Mouse (Mus musculus): Measurements from ENCODE around the gene Fgd3. TPM values are rescaled to one million over a fixed set of nuclear protein-coding genes. Genes with fewer than 3 reads are reported as not detected.
A peak's percentile ranks its signal among the peaks of the same experiment; 100 is the strongest.

The Fgd3 gene
- polyA plus RNA-seq, 1 experiment from 2014 or later = 14.8 TPM

DNA sequence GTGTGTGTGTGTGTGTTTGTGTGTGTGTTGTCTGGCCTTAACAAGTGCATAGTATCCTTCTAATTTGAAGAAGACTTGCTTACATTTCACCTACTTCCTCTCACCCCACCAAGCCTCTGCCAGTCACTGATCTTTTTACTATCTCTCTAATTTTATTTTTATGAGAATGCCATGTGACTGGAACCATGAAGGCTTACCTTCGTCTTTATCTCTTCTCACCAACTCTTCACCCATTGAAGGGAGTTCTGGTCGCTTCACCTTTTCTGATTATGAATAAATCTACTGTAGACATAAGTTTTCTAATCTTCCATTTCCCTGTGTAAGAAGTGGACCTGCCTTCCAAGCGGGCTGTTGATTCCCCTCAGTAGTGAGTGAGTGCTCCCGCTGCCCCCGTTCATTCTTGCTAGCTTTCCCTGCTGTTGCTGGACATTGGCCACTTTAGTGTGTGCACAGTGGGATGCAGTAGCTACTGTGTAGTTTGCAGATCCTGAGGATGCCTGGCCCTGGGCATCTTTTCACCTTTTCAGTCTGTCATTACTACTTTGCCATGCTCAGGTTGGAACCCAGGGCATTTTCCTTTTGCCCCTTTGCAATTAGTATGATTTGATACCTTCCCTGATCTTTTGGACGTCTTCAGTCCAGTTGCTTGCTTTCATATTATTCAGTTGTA is 29.9 kb upstream of the Fgd3 start:
- no peak overlapping the region for H3K27ac ChIP-seq
- 95% methylated on average over 6 of the region's 6 CpGs for WGBS (ENCODE audit: missing documents)
- no peaks in the 10 kb centered on the region for H3K36me3 ChIP-seq (ENCODE audit: inconsistent target)
- peaks cover 100% of the 10 kb centered on the region for H3K79me2 ChIP-seq (ENCODE audit: inconsistent target)
- no peak overlapping the region for H3K4me3 ChIP-seq (ENCODE audit: inconsistent target)

DNA sequence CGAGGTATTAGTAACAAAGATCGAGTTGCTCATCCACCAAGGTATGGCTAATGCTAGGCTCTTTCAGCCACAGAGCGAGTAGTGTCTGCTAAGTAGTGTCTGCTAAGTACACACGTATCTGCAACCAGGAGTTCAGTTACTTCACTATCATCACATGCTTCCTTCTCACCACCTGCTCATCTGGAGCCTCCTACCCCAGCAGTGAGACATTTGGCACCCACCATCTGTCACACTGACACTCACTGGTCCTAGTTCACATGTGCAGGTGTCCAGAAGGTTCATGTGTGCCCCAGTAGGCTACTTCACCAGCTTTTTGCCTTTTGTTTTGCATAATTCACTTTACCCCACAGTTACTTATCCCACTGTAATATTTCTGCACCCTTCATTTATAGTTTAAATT is 29.2 kb upstream of the Fgd3 start:
- Histone ChIP-seq H3K79me2 (ENCODE audit: inconsistent target) (peaks cover 100% of the 10 kb centered on the region), H3K36me3 (ENCODE audit: inconsistent target) (no peaks in the 10 kb centered on the region), H3K4me3 (ENCODE audit: inconsistent target) (no peak overlapping the region), H3K27ac (no peak overlapping the region)
- WGBS (ENCODE audit: missing documents) = 97% methylated on average over 4 of the region's 4 CpGs

DNA sequence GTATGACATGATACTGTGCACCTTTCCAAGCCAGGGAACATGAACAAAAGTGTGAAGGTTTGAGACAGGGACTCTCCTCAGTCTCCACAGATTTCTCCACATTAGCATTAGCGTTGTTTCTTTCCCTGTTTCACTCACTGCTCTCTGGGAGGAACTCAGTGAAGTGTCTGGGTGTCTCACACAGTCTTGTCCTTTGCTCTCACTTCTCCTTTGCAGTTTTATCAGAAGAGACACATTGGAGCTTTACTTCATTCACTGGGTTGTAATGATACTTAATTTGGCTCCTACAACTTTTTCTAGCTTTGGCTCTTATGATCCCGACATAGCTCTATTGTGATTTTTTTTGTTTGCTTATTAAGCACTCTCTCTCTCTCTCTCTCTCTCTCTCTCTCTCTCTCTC is 28.4 kb upstream of the Fgd3 start:
- H3K4me3 ChIP-seq (ENCODE audit: inconsistent target) = no peak overlapping the region
- 8% methylated on average over 2 of the region's 2 CpGs for WGBS (ENCODE audit: missing documents)

DNA sequence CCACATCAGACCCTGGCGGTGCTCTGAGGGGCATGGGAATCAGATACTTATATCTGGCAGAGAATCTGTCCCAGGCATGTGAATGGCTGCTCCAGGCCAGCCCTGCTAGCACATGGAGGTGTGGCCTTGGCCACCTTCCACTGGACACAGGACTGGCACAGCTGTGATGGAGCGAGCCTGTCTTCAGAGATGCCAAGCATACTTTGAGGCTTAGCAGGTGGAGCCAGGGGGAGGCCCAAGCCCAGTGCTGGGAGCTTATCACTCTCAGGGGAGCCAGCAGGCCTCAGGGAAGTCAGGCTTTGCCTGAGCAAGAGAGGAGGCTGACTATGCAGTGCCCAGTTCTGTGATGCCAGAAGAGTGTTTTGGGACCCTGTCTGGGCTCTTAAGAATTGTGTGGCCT is 25.4 kb upstream of the Fgd3 start:
- WGBS (ENCODE audit: missing documents) = 93% methylated on average over 2 of the region's 2 CpGs
- Histone ChIP-seq H3K27ac (no peak overlapping the region), H3K79me2 (ENCODE audit: inconsistent target) (peaks cover 90% of the 10 kb centered on the region), H3K36me3 (ENCODE audit: inconsistent target) (no peaks in the 10 kb centered on the region), H3K4me3 (ENCODE audit: inconsistent target) (no peak overlapping the region)

More for the DNA sequence above, 28.4 kb upstream of the Fgd3 start:
- Histone ChIP-seq H3K27ac (no peak overlapping the region), H3K79me2 (ENCODE audit: inconsistent target) (peaks cover 100% of the 10 kb centered on the region), H3K36me3 (ENCODE audit: inconsistent target) (no peaks in the 10 kb centered on the region)

DNA sequence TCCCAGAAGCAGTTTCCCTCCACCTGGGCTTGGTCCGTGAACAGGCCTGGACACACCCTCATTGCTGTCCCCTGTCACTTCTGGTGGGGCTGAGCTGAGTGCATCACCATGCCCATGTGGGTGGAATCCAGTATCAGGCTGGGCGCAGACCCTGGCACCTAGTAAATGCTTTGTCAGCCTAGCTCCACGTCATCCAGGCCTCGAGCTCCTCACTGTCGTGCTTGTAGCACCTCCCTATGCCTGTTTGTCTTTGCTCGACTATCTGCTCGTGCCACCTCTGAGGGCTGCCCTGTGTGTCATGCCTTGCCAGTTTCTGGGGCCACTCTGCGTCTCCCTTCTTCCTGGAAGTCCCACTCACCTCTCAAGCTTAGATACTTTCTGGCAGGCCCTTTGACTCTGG is 24.5 kb upstream of the Fgd3 start:
- no peak overlapping the region for H3K27ac ChIP-seq
- no peaks in the 10 kb centered on the region for H3K36me3 ChIP-seq (ENCODE audit: inconsistent target)
- H3K4me3 ChIP-seq (ENCODE audit: inconsistent target) = no peak overlapping the region
- WGBS (ENCODE audit: missing documents) = 92% methylated on average over 8 of the region's 8 CpGs
- H3K79me2 ChIP-seq (ENCODE audit: inconsistent target) = peaks cover 81% of the 10 kb centered on the region

DNA sequence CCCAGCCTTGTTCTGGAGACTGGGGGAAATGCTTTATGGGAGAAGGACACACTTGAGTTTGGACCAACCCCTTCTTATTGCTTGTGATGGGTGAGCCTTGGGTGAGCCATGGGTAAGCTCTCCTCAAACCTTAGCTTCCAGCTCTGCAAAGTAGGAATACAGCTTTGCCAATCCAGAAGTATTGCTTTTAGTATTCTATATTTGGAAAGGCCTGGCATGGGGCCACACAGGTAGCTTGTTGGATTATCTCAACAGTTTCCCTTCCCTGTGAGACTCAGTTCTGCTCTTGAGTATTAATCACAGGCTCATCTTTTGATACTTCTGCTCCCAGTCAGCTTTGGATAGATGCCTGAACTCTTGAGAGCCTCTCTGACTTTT is 22.6 kb upstream of the Fgd3 start:
- H3K79me2 ChIP-seq (ENCODE audit: inconsistent target) = peaks cover 62% of the 10 kb centered on the region
- H3K4me3 ChIP-seq (ENCODE audit: inconsistent target) = peak overlapping the region; percentile 81
- no peak overlapping the region for H3K27ac ChIP-seq
- no peaks in the 10 kb centered on the region for H3K36me3 ChIP-seq (ENCODE audit: inconsistent target)

DNA sequence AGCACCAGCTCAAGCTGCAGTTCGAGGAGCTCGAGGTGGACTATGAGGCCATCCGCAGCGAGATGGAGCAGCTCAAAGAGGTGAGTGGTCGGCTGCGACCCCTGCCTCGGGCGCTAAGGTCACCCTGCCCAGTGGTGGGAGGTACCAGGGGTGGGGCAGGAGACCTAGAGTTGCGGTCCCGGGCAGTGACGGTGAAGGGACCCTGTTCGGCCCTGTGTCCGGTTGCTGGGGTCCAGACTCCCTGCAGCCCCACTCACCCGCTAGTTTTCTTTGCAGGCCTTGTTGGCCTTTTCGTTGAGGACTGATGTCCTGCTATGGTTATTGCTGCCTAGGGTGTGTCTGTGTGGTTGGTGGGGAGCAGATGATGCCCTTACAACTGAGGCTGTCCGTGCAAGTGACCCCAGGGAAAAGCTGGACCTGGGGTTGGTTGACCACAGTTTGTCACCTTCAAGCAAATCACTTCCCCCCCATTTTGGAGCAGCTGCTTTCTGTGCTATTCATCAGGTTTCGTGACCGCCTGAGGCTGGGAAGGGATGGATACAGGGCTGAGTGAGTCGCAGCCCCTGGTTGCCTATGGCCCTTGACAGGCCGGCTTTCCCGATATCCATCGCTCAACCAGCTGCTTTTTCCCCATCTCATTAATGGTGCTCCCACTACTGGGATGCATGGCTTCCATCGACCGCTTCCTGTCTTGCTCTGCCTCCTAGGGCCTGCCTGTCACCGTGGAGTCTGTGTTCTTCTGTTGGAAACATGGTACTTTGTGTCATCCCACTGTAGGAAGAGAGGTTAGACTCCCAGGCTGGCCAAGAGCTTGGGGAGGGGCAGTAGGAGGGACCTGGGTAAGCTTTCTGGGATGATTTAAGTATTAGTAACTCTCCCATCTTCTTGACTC is 22.0 kb upstream of the Fgd3 start:
- WGBS (ENCODE audit: missing documents) = 14% methylated on average over 25 of the region's 25 CpGs
- H3K79me2 ChIP-seq (ENCODE audit: inconsistent target) = peaks cover 56% of the 10 kb centered on the region
- H3K36me3 ChIP-seq (ENCODE audit: inconsistent target) = no peaks in the 10 kb centered on the region
- H3K27ac ChIP-seq = peak overlapping the region; percentile 52
- H3K4me3 ChIP-seq (ENCODE audit: inconsistent target) = peak overlapping the region; percentile 81

DNA sequence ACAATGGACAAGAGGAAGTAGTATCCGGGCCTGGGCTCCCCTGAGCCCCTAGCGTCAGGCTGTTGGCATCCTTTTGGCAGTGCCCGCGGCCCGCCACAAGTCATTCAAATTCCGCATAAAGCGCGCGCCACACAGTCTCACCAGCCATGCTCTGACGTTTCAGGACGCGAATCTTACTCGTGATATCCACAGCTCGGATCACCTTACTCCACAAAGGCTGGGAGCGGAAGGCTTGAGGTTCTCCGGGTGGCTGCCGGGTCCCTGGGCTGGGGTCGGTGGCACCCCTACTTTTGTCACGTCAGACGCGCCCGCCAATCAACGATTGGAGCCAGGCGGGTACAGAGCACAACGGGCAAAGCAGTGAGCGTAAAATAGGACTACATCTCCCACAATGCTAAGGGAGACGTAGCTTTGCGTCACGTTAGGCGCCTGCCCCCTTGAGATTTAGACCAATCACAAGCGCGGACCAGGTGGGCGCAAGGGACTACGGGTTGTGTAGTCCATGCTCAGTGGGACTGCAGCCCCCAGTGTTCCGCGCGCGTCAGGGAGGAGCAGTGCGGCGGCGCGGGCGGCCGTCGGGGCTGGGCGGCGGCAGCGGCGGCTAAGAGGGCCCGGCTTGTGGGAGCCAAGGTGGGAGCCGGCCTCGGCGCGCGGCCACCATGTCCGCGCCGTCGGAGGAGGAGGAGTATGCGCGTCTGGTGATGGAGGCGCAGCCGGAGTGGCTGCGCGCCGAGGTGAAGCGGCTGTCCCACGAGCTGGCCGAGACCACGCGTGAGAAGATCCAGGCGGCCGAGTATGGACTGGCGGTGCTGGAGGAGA is 21.1 kb upstream of the Fgd3 start, which contains the start of gene Bicd2:
Bicd2 (plus strand) TSS at position 574 of the 819 bp plus-strand sequence.
- peak within 1 kb of the TSS; percentile 81 for H3K4me3 ChIP-seq (ENCODE audit: inconsistent target)
- under 1% methylated on average over 71 of the region's 74 CpGs for WGBS (ENCODE audit: missing documents)
- peaks cover 47% of the 10 kb centered on the region for H3K79me2 ChIP-seq (ENCODE audit: inconsistent target)
- H3K27ac ChIP-seq = peak within 1 kb of the TSS; percentile 79
- no peaks in the 10 kb centered on the region for H3K36me3 ChIP-seq (ENCODE audit: inconsistent target)

DNA sequence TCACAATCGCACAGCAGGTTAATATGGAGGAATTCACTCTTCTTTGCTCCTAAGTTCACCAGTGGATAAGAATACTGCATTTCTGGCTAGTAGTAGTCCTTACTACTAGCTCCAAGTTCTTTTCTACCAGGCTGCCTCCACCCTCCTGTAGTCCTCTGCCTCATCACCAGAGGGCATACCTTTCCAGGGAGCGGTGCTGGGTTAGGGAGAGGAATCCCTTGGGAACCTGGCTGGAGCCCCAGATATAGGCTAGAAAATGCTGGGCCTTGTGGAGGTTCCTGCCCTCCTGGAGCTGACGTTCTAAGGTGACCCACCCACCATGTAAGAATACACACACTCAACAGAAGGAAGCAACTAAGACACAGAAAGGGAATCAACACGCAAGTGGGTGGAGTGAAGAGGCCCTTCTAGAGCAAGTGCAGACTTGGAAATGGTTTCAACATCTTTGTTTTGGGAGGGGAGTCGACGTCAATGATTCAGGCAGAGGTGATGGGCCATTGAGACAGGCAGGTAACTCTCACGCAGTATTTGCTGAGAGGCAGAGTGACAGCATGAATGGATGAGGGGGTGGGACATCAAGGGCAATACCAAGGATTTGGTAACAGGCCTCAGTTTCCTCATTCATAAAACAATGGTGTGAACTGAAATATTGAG is 18.9 kb upstream of the Fgd3 start:
- Histone ChIP-seq H3K27ac (no peak overlapping the region), H3K4me3 (ENCODE audit: inconsistent target) (no peak overlapping the region), H3K79me2 (ENCODE audit: inconsistent target) (peaks cover 25% of the 10 kb centered on the region), H3K36me3 (ENCODE audit: inconsistent target) (no peaks in the 10 kb centered on the region)
- WGBS (ENCODE audit: missing documents) = 86% methylated on average over 7 of the region's 7 CpGs

DNA sequence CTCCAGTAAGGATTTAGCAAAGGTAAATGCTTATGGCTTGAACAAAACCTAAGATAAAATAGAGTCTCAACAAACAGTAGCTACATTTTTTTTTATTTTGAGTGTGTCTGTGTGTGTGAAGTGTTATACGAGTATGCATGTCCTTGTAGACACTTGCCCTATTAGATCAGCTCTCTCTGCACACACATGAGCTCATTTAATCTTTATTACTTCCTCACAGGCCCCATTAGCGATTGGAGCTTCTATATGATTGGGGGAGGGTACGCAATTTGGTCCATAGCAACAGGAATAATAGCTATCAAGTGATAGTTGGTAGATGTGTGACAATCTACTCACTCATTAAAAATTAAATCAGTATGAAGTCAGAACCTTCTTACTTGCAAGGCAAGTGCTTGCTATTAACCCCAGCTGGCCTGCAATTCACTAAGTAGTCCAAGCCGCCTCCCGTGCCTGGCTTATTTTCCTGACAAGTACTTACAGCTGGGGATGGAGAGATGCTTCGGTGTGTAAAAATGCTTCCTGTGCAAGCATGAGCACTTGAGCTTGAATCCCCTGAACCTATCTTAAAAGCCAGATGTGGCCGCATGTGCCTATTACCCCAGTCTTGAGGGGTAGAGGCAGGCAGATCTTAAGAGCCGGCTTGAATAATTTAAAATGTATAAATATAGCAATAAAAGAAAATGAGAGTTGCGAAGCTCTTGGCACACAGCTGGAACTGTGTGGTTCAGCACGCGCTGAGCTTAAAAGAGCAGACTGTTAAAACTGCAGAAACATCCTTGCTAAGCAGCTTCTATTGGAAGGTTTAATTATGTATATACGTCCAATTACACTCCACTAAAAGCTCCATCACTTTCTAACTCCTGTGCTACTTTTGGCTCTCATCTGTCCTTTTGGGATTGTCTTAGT is 15.2 kb upstream of the Fgd3 start:
- no peaks in the 10 kb centered on the region for H3K79me2 ChIP-seq (ENCODE audit: inconsistent target)
- H3K27ac ChIP-seq = no peak overlapping the region
- WGBS (ENCODE audit: missing documents) = 95% methylated on average over 11 of the region's 12 CpGs
- H3K36me3 ChIP-seq (ENCODE audit: inconsistent target) = no peaks in the 10 kb centered on the region
- no peak overlapping the region for H3K4me3 ChIP-seq (ENCODE audit: inconsistent target)

DNA sequence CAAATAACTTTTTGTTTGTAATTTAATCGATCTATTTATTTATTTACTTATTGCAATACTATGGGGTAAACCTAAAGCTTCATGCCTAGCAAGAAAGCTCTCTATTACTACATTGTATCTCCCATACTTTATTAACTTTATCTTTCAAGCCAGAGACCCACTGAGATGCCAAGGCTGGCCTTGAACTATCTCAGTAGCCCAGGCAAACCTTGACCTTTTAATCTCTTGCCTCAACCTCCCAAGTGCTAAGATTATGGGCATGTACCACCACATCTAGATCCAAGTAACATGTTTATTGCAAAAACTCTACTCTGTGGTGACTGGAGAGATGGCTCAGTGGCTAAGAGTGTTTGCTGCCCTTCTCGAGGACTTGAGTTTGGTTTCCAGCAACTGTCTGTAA is 13.1 kb upstream of the Fgd3 start:
- Histone ChIP-seq H3K4me3 (ENCODE audit: inconsistent target) (no peak overlapping the region), H3K79me2 (ENCODE audit: inconsistent target) (no peaks in the 10 kb centered on the region), H3K27ac (no peak overlapping the region), H3K36me3 (ENCODE audit: inconsistent target) (no peaks in the 10 kb centered on the region)
- WGBS (ENCODE audit: missing documents) = 100% methylated on average over 2 of the region's 2 CpGs

DNA sequence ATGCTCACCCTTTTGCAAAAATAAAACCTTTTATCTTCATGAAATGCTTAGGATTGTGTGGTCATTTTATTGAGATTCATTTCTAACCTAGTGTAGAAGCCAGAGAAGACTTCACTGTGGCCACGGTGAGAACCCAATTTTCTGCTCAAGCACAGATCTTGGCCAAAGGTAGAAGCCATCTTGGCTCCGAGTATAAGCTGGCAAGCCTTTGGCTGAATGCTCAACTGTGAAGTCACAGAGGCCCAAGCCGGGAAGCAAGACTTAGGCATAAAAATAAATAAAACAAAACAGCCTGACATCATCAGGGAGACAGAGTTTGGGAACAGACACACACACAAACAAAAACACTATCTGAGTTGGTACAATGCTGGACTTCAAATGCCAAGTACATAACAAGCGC is 8.0 kb upstream of the Fgd3 start:
- 92% methylated on average over 4 of the region's 4 CpGs for WGBS (ENCODE audit: missing documents)
- Histone ChIP-seq H3K4me3 (ENCODE audit: inconsistent target) (no peak overlapping the region), H3K27ac (no peak overlapping the region), H3K79me2 (ENCODE audit: inconsistent target) (no peaks in the 10 kb centered on the region), H3K36me3 (ENCODE audit: inconsistent target) (no peaks in the 10 kb centered on the region)

DNA sequence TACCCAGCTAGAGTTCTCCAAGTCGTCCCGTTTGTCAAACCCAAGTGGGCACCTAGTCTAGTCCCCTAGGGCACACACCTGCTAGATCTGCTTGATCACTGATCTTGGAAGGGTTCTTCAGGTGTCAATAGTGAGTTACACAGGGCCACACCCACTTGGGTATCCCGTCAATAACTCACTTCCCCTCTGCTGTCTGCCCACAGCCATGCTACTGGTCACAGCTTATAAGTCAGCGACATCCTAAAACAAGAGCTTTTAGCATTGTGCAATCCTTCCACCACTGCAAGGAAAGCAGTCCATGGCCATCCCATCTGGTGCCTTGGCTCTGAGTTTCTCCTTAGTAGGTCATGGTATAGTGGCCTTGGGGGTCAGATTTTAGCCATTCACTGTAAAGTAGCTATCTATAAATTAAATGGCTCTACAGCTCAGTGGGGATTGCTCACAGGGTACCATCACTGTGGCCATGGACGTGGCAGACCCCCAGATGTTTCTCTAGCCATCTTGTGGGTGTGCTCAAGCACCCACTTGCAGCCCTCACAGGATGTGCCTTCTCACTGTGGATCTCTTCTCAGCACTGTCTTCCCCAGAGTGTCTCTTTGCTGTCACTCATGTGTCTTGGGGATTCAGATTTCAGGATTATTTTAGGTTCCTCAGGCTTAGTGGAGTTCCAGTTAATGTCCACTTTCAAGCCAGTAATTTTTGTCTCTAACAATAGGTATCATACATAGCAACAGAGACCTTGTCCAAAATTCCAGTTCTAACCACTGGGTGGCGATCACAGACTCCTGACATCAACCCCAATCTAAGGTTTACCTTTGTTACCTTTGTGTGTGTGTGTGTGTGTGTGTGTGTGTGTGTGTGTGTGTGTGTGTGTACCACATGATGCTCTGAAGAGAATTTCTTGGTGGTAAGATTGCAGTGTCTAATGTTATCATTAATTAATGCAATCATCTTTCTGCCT is 6.4 kb upstream of the Fgd3 start:
- Histone ChIP-seq H3K79me2 (ENCODE audit: inconsistent target) (no peaks in the 10 kb centered on the region), H3K4me3 (ENCODE audit: inconsistent target) (no peak overlapping the region), H3K27ac (peak overlapping the region; percentile 21; the same call in 1 of the 2 replicates), H3K36me3 (ENCODE audit: inconsistent target) (no peaks in the 10 kb centered on the region)
- 30% methylated on average over 6 of the region's 6 CpGs for WGBS (ENCODE audit: missing documents)

Data from macrophage (primary cell).